Mouse (Mus musculus): ENCODE measurements at regions not wholly inside any gene's neighbourhood (a gene's known extent, or its start where the extent isn't known, plus 50 kb on each side); places are given as distances from the start of the nearest gene placed in this dataset.

DNA sequence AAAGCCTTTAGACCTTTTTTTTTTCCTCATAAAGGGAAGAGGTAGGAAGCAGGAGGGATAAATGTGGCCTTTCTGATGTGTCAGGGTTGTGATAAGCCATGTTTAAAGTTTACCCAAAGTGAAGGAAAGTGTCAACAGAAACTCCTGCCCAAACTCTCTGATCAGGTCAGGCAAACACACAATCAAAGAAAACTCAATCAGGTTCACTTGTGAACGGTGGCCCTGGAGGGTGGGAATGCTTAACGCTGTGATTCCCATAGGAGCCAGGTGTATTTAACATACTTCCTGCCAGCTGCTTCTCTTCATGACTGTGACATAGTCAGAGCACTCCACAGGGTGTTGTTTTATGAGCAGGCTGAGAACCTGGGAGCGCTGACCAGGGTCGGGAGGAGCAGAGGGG lies 59.1 kb upstream of the Sox9 start:
- no peaks in the 10 kb centered on the region for H3K36me3 ChIP-seq (replicated peaks; ENCODE audit: control insufficient read depth, insufficient read depth, low read length)
- ATAC-seq (ENCODE audit: insufficient read depth, low read depth) (no peak), DNase-seq (ENCODE audit: low spot score) (no peak)
- WGBS: 57% methylated on average over 4 of the region's 4 CpGs
- no peak overlapping the region for H3K4me2 ChIP-seq (ENCODE audit: low read depth, low read length)
- 0 out of 2 replicates have a peak, but pooled peaks cover 6% of the 10 kb centered on the region for H3K9me3 ChIP-seq (replicated peaks; ENCODE audit: control insufficient read depth, low read length)
- no peak overlapping the region for H3K4me3 ChIP-seq (ENCODE audit: low read depth, low read length)
- no peak overlapping the region for H3K27ac ChIP-seq (ENCODE audit: low read depth)
- no peak overlapping the region for H3K9ac ChIP-seq (replicated peaks; ENCODE audit: low read depth, low read length)
- TF ChIP-seq EP300 (IDR thresholded peaks at IDR 0.05; ENCODE audit: low read depth) (no peak), CTCF (IDR thresholded peaks at IDR 0.05; ENCODE audit: low read depth) (no peak)
- H3K27me3 ChIP-seq (ENCODE audit: control insufficient read depth, insufficient read depth, low read length): no peaks in the 10 kb centered on the region
- H3K4me1 ChIP-seq (ENCODE audit: control insufficient read depth, insufficient read depth): no peaks in the 10 kb centered on the region

DNA sequence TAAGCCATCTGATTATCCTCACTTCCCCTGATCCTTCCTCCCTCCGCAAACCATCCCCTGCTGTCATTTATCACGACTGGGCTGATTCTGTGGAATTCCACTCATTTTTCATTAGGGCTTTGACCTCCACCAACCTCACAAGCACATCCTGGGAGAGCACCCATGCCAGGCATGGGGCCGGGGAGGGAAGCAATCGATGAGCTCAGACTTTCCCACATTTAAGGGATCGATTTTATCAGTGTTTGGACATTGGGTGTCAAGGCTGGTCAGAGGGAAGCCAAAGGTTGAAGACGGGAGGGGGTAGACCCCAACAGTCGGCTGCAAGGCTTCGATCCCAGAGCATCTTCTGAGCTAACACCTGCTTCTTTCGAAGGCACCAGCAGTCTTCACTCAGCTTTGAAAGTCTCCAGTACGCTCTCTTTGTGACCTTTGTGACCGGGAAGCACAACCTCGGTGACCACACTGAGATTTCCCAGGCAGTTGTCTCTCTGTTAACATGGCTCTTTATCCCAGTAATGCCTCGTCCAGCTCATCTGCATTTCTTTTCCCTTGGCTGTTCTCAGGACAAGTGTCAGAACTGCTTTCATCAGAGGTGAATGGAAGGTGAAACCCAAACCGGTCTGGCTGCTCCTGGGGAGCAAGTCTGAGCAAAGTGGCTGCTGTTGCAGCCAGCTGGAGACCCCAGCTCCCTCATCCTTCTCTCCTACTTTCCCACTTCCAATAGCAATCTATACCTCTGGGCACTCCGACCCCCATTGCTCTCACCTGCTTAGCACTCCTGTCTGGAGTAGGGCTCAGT lies 53.7 kb upstream of the Sox9 start:
- Histone ChIP-seq H3K4me2 (ENCODE audit: low read depth, low read length) (no peak overlapping the region), H3K27ac (ENCODE audit: low read depth) (no peak overlapping the region), H3K4me3 (ENCODE audit: low read depth, low read length) (no peak overlapping the region), H3K27me3 (ENCODE audit: control insufficient read depth, insufficient read depth, low read length) (no peaks in the 10 kb centered on the region), H3K9me3 (replicated peaks; ENCODE audit: control insufficient read depth, low read length) (no peaks in the 10 kb centered on the region), H3K36me3 (replicated peaks; ENCODE audit: control insufficient read depth, insufficient read depth, low read length) (no peaks in the 10 kb centered on the region), H3K9ac (replicated peaks; ENCODE audit: low read depth, low read length) (no peak overlapping the region), H3K4me1 (ENCODE audit: control insufficient read depth, insufficient read depth) (peaks cover 6% of the 10 kb centered on the region; the same call in 1 of the 2 replicates)
- ATAC-seq (ENCODE audit: insufficient read depth, low read depth) (no peak), DNase-seq (ENCODE audit: low spot score) (no peak)
- WGBS: 31% methylated on average over 15 of the region's 15 CpGs
- TF ChIP-seq EP300 (IDR thresholded peaks at IDR 0.05; ENCODE audit: low read depth): no peak
